Mouse (Mus musculus) hindbrain, postnatal 0 days (tissue): ENCODE results near the gene Olfr834. TPM values are rescaled to one million over a fixed set of nuclear protein-coding genes. Genes with fewer than 3 reads are reported as not detected.

Source experiments
- ATAC-seq: fragments of 200-750 bp; cut with Nextera tagmentation; 2 replicates; pipeline ENCODE4 v1.8.0; 2017; ENCODE audit warnings: mild to moderate bottlenecking, moderate TSS enrichment, moderate library complexity
- DNase-seq: peaks from one replicate; pipeline ENCODE4 v3.0.0-alpha.2; 2015; ENCODE audit warnings: low spot score
- H3K27ac ChIP-seq: fragments of 300-500 bp; sonication (generic); 2 replicates; pipeline ENCODE4 v1.5.1; 2014; ENCODE audit warnings: mild to moderate bottlenecking
- H3K27me3 ChIP-seq: fragments of 300-500 bp; sonication (generic); 2 replicates; pipeline ENCODE4 v1.6.1; 2014; ENCODE audit warnings: low read length, mixed read lengths; ENCODE audit not compliant: insufficient read depth
- H3K36me3 ChIP-seq: fragments of 300-500 bp; sonication (generic); 2 replicates; pipeline ENCODE4 v1.6.1; 2014; ENCODE audit warnings: low read length, mixed read lengths; ENCODE audit not compliant: insufficient read depth
- H3K4me1 ChIP-seq: fragments of 300-500 bp; sonication (generic); 2 replicates; pipeline ENCODE4 v1.6.1; 2014; ENCODE audit warnings: antibody characterized with exemption, low read length, mixed read lengths; ENCODE audit not compliant: insufficient read depth
- H3K4me2 ChIP-seq: fragments of 300-500 bp; sonication (generic); 2 replicates; pipeline ENCODE4 v1.6.1; 2014; ENCODE audit warnings: low read depth, mild to moderate bottlenecking, low read length, moderate library complexity, mixed read lengths
- H3K4me3 ChIP-seq: fragments of 300-500 bp; sonication (generic); 2 replicates; pipeline ENCODE4 v1.5.1; 2014; ENCODE audit warnings: low read length
- H3K9ac ChIP-seq: fragments of 300-500 bp; sonication (generic); replicated peaks from 2 replicates; pipeline ENCODE4 v1.6.1; 2014; ENCODE audit warnings: mild to moderate bottlenecking, low read length, moderate library complexity, mixed read lengths
- H3K9me3 ChIP-seq: fragments of 300-500 bp; sonication (generic); 2 replicates; pipeline ENCODE4 v1.6.1; 2016; ENCODE audit warnings: low read length, mixed read lengths
- CTCF ChIP-seq: IDR thresholded peaks from 2 replicates; pipeline ENCODE4 v1.5.1; 2016; ENCODE audit warnings: antibody characterized with exemption, control low read depth, low read depth
- WGBS: fragments of 180-500 bp; shearing (Covaris S2); extraction: QIAGEN DNeasy Blood & Tissue Kit; methylation state at CpG from one replicate; pipeline ENCODE4 v1.1.7; 2014; 5-methylcytosine and 5-hydroxymethylcytosine counted together
- polyA plus RNA-seq: library from polyadenylated mRNA; unstranded; fragments of >200 nt; fragmentation: Nextera tagmentation; extraction: Ambion mirVana; gene quantifications from 2 replicates; pipeline ENCODE4 v1.2.1, GENCODE M21; 2015
- total RNA-seq: library from RNA; depleted of rRNA; stranded (reverse); fragments of >200 nt; gene quantifications from 2 replicates; pipeline ENCODE4 v1.2.3, GENCODE M21; 2014; rRNA removed

Gene Olfr834
- not detected in 2 replicates for total RNA-seq
- polyA plus RNA-seq, result not detected in 2 replicates

DNA sequence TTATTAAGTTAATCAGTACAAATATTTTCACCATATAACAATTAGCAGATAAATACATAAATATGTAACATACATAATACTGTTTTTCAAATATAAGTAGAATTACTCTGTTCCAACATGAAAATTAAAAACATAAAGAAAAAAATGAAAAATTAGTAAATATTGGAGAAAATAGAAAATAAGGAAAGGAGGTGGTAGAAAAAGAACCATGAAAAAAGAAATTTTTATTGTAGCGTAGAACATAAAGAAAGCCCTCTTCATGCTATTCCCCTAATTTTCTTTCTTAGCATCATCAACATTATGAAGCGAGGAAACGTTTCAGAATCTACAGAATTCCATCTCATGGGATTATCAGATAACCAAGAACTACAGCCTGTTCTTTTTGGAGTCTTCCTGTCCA lies at the start of gene Olfr834:
TSS of gene Olfr834 (plus strand) at position 301 of the 400 bp plus-strand sequence.
- DNase-seq (no peak), ATAC-seq (no peak)
- TF ChIP-seq CTCF, result no peak
- H3K36me3 ChIP-seq, result no peaks in the 10 kb centered on the region
- H3K9ac ChIP-seq, result no peak within 1 kb of the TSS
- no peaks in the 10 kb centered on the region for H3K27me3 ChIP-seq
- H3K27ac ChIP-seq, result no peak within 1 kb of the TSS
- H3K4me3 ChIP-seq, result no peak within 1 kb of the TSS
- no peak within 1 kb of the TSS for H3K4me2 ChIP-seq
- WGBS, result 79% methylated on average over 3 of the region's 3 CpGs
- 0 out of 2 replicates have a peak, but pooled peaks cover 3% of the 10 kb centered on the region for H3K9me3 ChIP-seq
- no peaks in the 10 kb centered on the region for H3K4me1 ChIP-seq

DNA sequence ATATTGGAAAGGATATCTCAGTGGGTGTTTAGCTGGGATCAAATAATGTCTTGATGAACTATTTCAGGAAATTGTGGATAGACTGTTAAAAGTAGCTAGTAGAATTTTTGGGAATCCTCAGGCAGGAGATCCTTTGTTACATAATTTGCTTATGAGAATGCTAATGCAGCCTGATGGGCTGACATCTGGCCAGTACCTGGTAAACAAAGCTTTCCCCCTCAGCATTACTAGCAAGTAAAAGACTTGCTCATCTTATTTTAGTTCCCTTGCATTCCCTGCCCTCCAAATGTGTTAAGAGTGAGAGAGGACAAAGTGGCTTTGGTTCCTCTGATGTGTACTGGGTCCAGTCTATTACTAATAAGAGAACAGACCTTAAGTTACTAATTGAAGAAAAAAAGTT lies 25.8 kb upstream of the Olfr834 start:
- H3K9me3 ChIP-seq, result peaks cover 1% of the 10 kb centered on the region; the same call in 1 of the 2 replicates
- no peak for ATAC-seq
- H3K4me1 ChIP-seq, result no peaks in the 10 kb centered on the region
- no peak overlapping the region for H3K4me2 ChIP-seq
- H3K27ac ChIP-seq, result no peak overlapping the region
- no peak for DNase-seq
- no peaks in the 10 kb centered on the region for H3K36me3 ChIP-seq
- H3K27me3 ChIP-seq, result no peaks in the 10 kb centered on the region
- no peak for TF ChIP-seq CTCF
- no peak overlapping the region for H3K9ac ChIP-seq
- no peak overlapping the region for H3K4me3 ChIP-seq

DNA sequence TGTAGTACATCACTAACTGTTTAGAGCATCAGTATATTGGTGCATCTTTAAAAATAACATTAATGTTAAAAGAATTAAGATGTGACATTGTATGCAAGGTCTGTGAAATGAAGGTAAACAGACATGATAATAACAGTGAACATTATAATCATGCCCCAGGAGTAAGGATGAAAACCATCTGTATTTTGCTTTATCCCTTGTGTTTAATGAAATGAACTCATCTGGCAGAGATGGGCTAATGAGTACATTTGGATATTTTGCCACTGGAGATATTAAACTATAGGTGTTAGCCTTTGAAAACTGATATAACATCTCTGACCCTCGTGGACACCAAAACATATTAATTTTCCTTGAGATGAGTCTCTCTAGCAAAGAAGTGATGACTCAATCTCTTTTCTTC lies 44.6 kb downstream of the Olfr834 start, which contains the start of gene Olfr835:
TSS of gene Olfr835 (plus strand) at position 301 of the 400 bp plus-strand sequence.
- H3K4me3 ChIP-seq, result no peak within 1 kb of the TSS
- no peaks in the 10 kb centered on the region for H3K4me1 ChIP-seq
- DNase-seq (no peak), ATAC-seq (no peak)
- H3K27me3 ChIP-seq, result no peaks in the 10 kb centered on the region
- no peak within 1 kb of the TSS for H3K4me2 ChIP-seq
- H3K9ac ChIP-seq, result no peak within 1 kb of the TSS
- no peak for TF ChIP-seq CTCF
- WGBS, result 51% methylated on average over 1 of the region's 1 CpGs
- no peak within 1 kb of the TSS for H3K27ac ChIP-seq
- H3K9me3 ChIP-seq, result peaks cover 11% of the 10 kb centered on the region; the same call in 1 of the 2 replicates
- H3K36me3 ChIP-seq, result no peaks in the 10 kb centered on the region

Other genes with a start within 250 kb of the Olfr834 start
- gene Olfr24, start 224.0 kb upstream of the Olfr834 start, total RNA-seq, result not detected in 2 replicates
- gene Olfr24, start 224.0 kb upstream of the Olfr834 start, polyA plus RNA-seq, result not detected in 2 replicates
- not detected in 2 replicates for gene Olfr828, start 168.5 kb upstream of the Olfr834 start, total RNA-seq
- not detected in 2 replicates for gene Olfr828, start 168.5 kb upstream of the Olfr834 start, polyA plus RNA-seq
- not detected in 2 replicates for gene Olfr829, start 133.1 kb upstream of the Olfr834 start, total RNA-seq
- not detected in 2 replicates for gene Olfr829, start 133.1 kb upstream of the Olfr834 start, polyA plus RNA-seq
- gene Olfr830, start 113.3 kb upstream of the Olfr834 start, total RNA-seq, result not detected in 2 replicates
- gene Olfr830, start 113.3 kb upstream of the Olfr834 start, polyA plus RNA-seq, result not detected in 2 replicates
- gene Olfr832, start 50.9 kb upstream of the Olfr834 start, total RNA-seq, result not detected in 2 replicates
- gene Olfr832, start 50.9 kb upstream of the Olfr834 start, polyA plus RNA-seq, result not detected in 2 replicates
- gene Olfr835, start 44.7 kb downstream of the Olfr834 start, total RNA-seq, result not detected in 2 replicates
- not detected in 2 replicates for gene Olfr835, start 44.7 kb downstream of the Olfr834 start, polyA plus RNA-seq
- gene Olfr836, start 132.4 kb downstream of the Olfr834 start, total RNA-seq, result not detected in 2 replicates
- gene Olfr836, start 132.4 kb downstream of the Olfr834 start, polyA plus RNA-seq, result not detected in 2 replicates
- not detected in 2 replicates for gene Olfr837, start 148.3 kb downstream of the Olfr834 start, total RNA-seq
- not detected in 2 replicates for gene Olfr837, start 148.3 kb downstream of the Olfr834 start, polyA plus RNA-seq
- gene Olfr839-ps1, start 189.3 kb downstream of the Olfr834 start, total RNA-seq, result 0.05 TPM in 1 of 2 replicates, not detected in the other
- gene Olfr839-ps1, start 189.3 kb downstream of the Olfr834 start, polyA plus RNA-seq, result not detected in 2 replicates